Mouse (Mus musculus) central nervous system, embryonic 14 days (tissue): Measurements from ENCODE around the gene Sike1. TPM values are rescaled to one million over a fixed set of nuclear protein-coding genes. Genes with fewer than 3 reads are reported as not detected.

ENCODE experiments used
- polyA plus RNA-seq: library from polyadenylated mRNA; depleted of rRNA; stranded (reverse); fragments of >200 nt; gene quantifications from 2 replicates; pipeline ENCODE4 v1.2.3, GENCODE M21; 2012; rRNA removed

Sike1 gene
- 48.2 and 50.7 TPM in 2 replicates for polyA plus RNA-seq

GRCm38 (mm10) chr3:102995605-102996321 lies at the start of gene Sike1:
Gene Sike1, plus strand, starts transcription at chr3:102995708.

GRCm38 (mm10) chr3:102964033-102964432 lies 31.5 kb upstream of the Sike1 start, which contains the start of gene Nr1h5:
Gene Nr1h5, minus strand, starts transcription at chr3:102964133.

GRCm38 (mm10) chr3:103020249-103020942 lies 24.9 kb downstream of the Sike1 start, which contains the start of gene Csde1:
Gene Csde1, plus strand, starts transcription at chr3:103020426.

Other genes starting within 250 kb of the Sike1 start
- gene Tshb, start 213.0 kb upstream of the Sike1 start, polyA plus RNA-seq, result 0.99 TPM in 1 of 2 replicates, not detected in the other
- not detected in 2 replicates for gene Sycp1, start 59.6 kb upstream of the Sike1 start, polyA plus RNA-seq
- 0.11 and 0.23 TPM in 2 replicates for gene Nr1h5, start 31.6 kb upstream of the Sike1 start, polyA plus RNA-seq
- gene Csde1, start 24.7 kb downstream of the Sike1 start, polyA plus RNA-seq, result 96.0 and 105 TPM in 2 replicates
- 69.9 and 72.5 TPM in 2 replicates for gene Nras, start 62.6 kb downstream of the Sike1 start, polyA plus RNA-seq
- 0.11 and 2.7 TPM in 2 replicates for gene Ampd1, start 78.3 kb downstream of the Sike1 start, polyA plus RNA-seq
- gene Dennd2c, start 106.9 kb downstream of the Sike1 start, polyA plus RNA-seq, result 1.3 and 2.2 TPM in 2 replicates
- 185 and 198 TPM in 2 replicates for gene Bcas2, start 175.9 kb downstream of the Sike1 start, polyA plus RNA-seq